Mouse (Mus musculus) brown adipose tissue, adult 24 weeks (tissue): ENCODE results near the gene Amotl2. TPM values are rescaled to one million over a fixed set of nuclear protein-coding genes. Genes with fewer than 3 reads are reported as not detected.

Experiments used
- H3K27ac ChIP-seq: fragments of 200-500 bp; replicated peaks from 2 replicates; pipeline ENCODE4 v1.5.1; 2012; ENCODE audit warnings: low read depth, mild to moderate bottlenecking, low read length
- H3K4me1 ChIP-seq: fragments of 200-500 bp; 2 replicates; pipeline ENCODE4 v1.6.1; 2012; ENCODE audit warnings: low read length, mixed read lengths; ENCODE audit not compliant: control insufficient read depth, insufficient read depth, insufficient read length
- H3K4me3 ChIP-seq: fragments of 200-500 bp; 2 replicates; pipeline ENCODE4 v1.5.1; 2012; ENCODE audit warnings: low read depth, mild to moderate bottlenecking, low read length, moderate library complexity; ENCODE audit not compliant: insufficient read depth
- polyA plus RNA-seq: library from polyadenylated mRNA; stranded (reverse); fragments of >200 nt; gene quantifications from 2 replicates; pipeline ENCODE4 v1.2.4, GENCODE M21; 2012; ENCODE audit not compliant: missing spikeins, insufficient read depth, insufficient read length

Gene Amotl2
- 33.0 and 42.2 TPM in 2 replicates for polyA plus RNA-seq

DNA sequence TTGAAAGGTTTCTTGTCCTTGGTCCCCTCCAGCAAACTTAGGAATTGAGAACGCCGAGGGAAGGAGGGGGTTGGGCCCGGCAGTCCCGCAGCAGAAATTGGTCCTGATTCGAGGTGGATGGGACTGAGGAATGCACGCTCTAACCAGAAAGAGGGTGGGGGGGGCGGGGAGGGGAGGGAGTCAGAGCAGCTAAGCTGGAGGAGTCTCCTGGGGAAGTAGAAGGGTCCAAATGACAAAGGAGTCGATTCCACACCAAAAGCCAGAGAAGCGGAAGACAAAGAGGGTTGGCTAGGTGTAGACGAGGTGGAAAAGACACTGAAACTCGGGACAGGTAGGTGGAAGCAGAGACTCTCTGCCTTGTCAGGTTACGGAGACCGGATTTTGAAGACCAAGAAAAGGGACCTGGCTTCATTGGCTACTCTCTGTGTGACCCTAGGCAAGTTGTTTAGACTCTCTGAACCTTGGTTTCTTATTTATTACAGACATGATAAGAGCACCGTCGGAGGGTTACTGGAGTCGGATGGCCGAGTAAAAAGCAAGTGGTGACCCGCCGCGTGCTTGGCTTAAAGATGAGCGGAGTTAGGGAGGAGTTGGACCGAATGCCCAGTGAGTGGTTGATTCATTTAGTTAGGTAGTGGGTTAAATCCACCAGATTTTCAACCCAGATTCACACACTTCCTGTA lies at the start of gene Amotl2:
Gene Amotl2, plus strand, starts transcription at position 192 of the 683 bp plus-strand sequence.
- peak within 1 kb of the TSS; percentile 86 for H3K4me3 ChIP-seq
- H3K4me1 ChIP-seq = peaks cover 15% of the 10 kb centered on the region
- H3K27ac ChIP-seq = peak within 1 kb of the TSS; percentile 96

DNA sequence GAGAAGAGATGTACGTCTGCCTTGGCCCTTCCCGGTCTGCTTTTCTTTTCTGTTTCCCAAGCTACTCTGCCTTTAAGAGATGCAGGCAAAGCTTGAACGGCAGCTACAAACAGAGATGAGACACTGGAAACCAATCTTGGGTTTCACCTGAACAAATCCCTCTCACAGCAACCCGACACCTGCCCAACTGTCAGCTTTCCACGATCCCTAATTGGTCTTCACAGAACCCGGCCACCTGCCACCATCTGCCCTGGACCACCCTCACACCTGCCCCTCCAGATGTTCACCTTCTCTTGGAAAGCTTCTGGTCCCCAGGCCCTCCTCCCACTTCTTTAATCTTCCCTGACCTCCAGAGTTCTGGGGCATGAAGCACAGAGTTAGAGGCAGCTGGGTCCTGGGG lies 48.4 kb upstream of the Amotl2 start:
- Histone ChIP-seq H3K27ac (no peak overlapping the region), H3K4me1 (no peaks in the 10 kb centered on the region), H3K4me3 (no peak overlapping the region)

DNA sequence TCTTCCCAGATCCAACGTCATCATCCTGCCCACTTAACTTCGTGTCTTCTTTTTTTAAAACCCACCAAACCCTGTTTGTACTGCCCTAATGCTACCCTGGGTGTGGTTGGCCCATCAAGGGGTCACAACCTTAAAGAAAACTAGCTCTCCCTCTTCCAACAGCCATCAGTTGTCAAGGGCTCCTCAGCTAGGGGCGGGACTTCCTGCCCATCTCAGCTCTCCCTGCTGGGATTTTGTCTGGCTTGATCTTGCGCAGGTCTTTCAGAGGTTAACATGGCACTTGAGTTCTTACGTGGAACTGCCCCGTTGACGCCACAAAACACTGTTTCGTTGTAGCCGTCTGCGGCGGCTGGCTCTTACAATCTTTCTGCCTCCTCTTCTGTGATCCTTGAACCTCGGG lies 47.6 kb upstream of the Amotl2 start:
- Histone ChIP-seq H3K27ac (no peak overlapping the region), H3K4me1 (no peaks in the 10 kb centered on the region), H3K4me3 (no peak overlapping the region)

DNA sequence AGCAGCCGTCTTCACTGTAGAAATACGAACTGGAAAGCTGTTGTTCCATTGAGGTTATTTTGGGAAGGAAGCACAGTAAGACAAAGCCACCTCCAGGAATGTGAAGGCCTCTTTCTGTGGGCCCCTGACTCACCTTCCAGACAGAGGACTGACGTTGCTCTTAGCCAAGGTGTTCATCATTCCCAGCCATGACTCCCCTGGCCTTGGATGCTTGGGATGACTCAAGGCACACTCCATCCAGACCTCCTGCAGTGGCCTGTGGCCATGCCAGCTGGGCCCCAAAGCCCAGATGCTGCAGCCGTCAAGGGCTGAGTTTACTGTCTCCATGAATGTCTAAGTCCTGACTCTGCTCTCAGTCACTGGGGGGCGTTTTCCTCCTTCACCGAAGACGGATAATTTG lies 43.1 kb upstream of the Amotl2 start:
- Histone ChIP-seq H3K4me1 (no peaks in the 10 kb centered on the region), H3K27ac (no peak overlapping the region), H3K4me3 (no peak overlapping the region)

DNA sequence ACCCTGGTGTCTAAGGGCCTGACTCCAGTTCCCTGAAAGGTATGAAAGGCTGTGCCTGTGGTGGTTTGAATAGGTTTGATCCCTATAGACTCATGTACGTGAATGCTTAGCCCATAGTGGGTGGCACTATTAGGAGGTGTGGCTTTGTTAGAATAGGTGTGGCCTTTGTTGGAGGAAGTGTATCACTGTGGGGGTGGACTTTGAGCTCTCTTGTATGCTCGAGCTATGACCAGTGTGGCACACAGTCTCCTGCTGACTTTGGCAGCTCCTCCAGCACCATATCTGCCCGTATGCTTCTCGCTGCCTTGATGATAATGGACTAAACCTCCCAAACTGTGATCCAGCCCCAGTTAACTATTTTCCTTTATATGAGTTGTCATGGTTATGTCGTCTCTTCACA lies 40.5 kb upstream of the Amotl2 start:
- H3K4me1 ChIP-seq = no peaks in the 10 kb centered on the region
- H3K27ac ChIP-seq = no peak overlapping the region
- H3K4me3 ChIP-seq = no peak overlapping the region

DNA sequence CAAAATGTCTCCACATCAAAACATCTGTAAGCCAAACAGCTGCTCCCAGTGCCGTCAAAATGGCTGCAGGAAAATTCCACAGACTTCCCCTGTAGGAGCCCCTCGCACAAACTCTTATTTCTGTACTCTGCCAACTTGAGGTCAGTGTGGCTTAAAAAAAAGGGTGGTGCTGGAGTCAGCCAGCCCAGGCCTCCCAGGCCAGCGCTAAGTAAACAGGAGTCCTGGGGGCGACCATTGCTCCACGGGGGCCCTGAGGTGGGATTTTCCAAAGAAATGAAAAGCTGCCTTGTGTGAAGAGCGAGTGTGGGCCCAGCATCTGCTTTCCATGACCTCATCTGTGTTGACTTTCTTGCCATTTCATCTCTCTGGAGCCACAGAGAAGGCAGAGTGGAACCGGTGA lies 35.0 kb upstream of the Amotl2 start:
- H3K4me3 ChIP-seq = no peak overlapping the region

DNA sequence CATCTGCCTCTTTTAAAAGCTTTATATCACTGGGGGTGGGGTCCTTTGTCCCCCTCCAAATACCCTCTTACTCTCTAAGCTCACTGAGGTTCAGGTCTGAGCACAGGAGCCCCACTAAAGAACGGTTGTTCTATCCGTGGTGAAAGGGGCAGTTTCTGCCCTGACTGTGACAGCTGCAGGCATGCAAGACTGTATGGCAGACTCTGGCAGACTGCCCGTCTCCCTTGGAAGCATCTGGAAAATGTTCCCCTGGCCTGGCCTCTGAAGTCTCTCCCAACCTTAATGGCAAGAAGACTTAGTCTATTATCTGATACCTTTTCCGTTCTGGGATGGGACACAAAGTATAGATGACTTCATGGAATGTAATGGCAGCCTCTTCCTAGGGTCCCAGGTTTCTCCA lies 28.5 kb upstream of the Amotl2 start:
- H3K4me3 ChIP-seq = no peak overlapping the region
- H3K4me1 ChIP-seq = peaks cover 14% of the 10 kb centered on the region
- H3K27ac ChIP-seq = no peak overlapping the region

More for the DNA sequence above, 35.0 kb upstream of the Amotl2 start:
- Histone ChIP-seq H3K4me1 (no peaks in the 10 kb centered on the region), H3K27ac (no peak overlapping the region)

DNA sequence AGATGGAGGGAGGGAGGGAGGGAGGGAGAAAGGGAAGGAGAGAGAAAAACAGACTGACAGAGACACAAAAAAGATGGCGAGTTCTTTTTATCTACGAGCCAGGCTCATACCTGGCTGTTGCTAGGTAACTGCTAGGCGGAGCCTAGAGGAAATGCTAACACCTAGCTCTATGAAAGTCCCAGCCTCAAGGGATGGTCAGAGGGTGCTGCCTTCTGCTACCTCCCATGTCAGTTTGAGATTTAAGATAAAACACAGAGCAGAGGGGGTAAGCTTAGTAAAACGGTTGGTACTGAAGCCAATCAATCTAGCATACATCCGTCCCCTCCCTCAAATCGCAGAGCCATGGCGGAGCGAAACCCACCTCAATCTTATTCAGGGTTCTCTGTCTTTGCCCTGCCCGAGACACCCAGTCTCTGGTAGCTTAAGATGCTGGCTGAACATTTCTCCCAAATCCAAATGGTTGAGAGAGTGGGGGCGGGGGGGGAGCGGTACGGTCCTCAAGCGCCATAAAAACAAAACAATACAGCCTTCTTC lies 27.0 kb upstream of the Amotl2 start:
- H3K4me1 ChIP-seq = peaks cover 14% of the 10 kb centered on the region
- no peak overlapping the region for H3K27ac ChIP-seq
- peak overlapping the region; percentile 71 for H3K4me3 ChIP-seq

DNA sequence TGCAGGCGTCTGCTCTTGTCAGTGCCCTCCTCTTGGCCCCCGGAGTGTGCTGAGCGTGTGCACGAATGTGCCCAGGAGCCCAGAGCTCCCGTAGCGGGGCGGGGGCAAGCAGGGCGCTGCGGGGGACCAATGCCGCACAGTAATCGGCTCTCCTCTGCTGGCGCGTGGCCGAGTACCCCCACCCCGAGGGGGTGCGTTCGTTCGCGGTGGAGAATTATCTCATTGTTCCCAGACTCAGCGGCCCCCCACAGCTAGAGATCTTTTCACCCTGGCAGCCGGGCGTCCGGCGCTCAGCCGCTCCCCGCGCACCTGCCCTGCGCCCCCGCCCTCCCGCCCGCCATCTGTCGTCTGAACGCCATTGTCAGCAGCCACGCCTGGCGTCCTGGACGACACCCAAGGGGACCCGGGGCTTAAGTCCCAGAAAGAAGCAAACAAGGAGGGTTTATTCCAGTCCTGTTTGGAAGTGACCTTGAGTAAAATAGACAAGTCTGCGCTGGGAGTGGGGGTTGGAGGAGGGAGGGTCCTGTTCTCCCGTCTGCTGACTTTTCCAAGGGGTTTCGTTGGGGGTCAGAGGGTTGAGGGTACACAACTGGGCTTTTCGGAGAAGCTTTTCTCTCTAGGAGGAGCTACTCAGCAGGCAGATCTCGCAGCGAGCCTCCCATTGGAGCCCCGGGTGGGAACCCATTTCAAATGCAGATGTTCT lies 26.4 kb upstream of the Amotl2 start:
- Histone ChIP-seq H3K4me3 (peak overlapping the region; percentile 71), H3K27ac (no peak overlapping the region)

DNA sequence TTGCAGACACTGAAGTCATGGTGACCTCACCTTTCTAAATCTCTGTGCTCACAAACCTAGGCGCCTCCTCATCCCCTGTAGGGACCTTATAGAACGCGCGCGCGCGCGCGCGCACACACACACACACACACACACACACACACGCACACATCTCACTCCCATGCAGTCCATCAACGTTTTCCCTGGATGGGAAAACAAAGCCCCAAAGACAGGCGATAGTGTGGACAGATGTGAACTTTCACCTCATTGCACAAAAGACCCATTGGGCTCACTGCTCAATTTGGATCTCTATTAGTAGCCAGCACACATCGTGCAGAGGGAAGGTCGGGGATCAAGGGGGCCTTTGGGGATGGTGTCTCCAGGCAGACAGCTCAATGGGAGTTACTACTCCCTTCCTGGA lies 25.6 kb upstream of the Amotl2 start:
- Histone ChIP-seq H3K4me1 (peaks cover 14% of the 10 kb centered on the region), H3K4me3 (peak overlapping the region; percentile 71), H3K27ac (no peak overlapping the region)

More for the DNA sequence above, 26.4 kb upstream of the Amotl2 start:
- peaks cover 14% of the 10 kb centered on the region for H3K4me1 ChIP-seq

DNA sequence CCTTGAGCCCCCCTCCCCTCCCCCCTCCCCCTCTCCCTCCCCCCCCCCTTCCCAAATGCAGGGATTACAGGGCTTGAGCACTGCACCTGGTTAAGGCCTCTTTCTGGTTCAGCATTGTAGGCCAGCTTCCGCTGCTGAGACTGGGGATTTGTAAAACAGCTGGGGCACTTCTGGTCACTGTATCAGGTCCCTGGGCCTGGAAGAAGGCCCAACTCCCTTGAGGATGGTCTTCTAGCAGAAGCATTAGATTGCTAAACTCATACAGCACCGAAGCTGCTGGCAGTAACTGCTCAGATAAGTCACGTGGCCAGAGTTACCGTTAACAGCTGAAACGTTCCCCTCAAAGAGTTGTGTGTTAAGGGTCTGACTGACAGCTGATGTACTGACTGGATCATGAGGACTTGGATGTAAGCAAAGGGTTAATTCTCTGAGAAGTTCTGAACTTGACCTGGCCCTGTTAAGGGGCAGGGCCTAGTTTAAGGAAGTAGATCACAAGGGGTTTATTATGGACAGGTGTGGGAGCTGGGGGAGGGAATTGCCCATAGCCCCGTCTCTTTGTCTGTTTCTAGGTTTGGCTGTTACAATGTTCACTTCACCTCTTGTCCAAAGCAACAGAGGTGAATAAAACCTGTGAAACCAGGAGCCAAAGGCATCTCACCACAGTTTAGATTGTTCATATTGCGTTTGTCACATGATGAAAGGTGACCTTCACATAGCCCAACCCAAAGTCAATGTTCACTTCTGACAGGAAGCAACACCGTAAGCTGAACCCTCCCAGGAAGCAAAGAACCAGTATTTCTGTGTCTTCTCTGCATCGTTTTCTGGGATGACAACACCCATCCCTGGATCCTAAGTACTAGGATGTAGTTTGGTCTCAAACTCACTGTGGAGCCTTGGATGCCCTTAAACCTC lies 23.7 kb upstream of the Amotl2 start:
- H3K4me3 ChIP-seq = no peak overlapping the region
- H3K27ac ChIP-seq = no peak overlapping the region
- H3K4me1 ChIP-seq = peaks cover 14% of the 10 kb centered on the region

DNA sequence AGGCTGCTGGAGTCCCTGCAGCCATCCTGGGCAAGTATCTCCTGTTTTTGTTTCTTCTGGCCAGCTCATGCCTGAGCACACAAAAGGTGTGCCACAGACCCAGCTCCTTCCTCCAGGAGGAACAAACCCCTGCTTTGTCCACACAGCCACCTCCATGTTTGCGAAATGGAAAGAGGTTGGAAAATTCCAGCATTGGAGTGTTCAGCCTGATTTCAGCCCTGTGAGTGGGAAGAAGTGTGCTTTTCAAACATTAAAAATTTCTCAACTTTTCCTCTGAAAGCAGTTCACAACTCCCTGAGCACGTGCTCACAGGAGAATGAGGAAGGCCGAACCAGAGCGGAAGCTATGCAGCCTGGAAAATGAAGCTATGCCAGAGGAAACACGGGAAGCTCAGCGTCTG lies 15.4 kb upstream of the Amotl2 start:
- Histone ChIP-seq H3K4me1 (no peaks in the 10 kb centered on the region), H3K4me3 (no peak overlapping the region), H3K27ac (no peak overlapping the region)

DNA sequence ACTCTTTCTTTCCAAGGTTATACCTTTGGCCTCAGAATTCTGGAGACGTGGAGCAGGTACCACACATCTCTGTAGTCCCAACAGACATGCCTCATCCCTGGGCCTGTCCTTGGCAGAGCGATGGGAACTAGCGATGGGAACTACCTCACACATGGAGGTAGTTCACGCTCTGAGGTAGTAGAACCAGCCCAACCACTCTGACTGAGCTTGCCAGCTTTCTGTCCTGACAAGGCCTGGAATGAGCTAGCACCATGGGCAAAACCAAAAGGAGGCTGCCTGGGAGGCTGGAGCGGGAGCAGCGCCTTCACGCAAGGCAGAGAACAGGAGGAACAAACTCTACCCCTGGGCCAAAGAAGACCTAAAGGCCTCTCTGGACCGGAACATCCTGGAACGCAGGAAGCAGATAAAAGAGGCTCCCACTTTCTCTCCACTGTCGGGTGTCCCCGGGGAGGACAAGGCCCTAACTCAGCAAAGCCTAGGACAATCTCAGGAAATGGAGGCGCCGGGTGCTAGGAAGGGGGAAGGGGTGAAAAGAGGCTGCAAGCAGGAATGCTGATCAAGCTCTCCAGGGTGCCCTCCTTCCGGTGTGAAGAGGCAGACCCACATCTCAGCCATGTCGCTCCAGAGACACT lies 6.9 kb upstream of the Amotl2 start:
- H3K27ac ChIP-seq = peak overlapping the region; percentile 22
- peaks cover 17% of the 10 kb centered on the region for H3K4me1 ChIP-seq
- no peak overlapping the region for H3K4me3 ChIP-seq

DNA sequence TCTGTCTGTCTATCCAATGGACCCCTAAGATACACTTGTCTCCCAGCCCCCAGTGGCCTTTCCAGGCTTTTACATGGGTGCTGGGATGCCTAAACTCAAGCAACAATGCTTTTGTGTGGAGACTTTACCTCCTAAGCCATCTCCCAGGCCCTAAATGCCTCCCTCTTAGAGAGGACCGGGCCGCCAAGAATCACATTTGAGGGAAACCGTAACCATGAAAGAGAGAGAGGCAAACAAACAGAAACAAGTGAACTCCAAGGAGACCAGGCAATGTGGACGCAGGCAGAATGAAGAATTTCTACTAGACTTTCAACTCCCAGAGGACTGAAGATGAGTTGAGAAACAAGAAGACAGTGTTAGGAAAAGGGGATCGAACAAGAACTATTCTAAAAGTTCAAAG lies 6.0 kb upstream of the Amotl2 start:
- H3K4me3 ChIP-seq = no peak overlapping the region
- H3K4me1 ChIP-seq = peaks cover 24% of the 10 kb centered on the region
- peak overlapping the region; percentile 5; the same call in 1 of the 2 replicates for H3K27ac ChIP-seq
